Mouse (Mus musculus): ENCODE measurements at regions not wholly inside any gene's neighbourhood (a gene's known extent, or its start where the extent isn't known, plus 50 kb on each side); places are given as distances from the start of the nearest gene placed in this dataset.

DNA sequence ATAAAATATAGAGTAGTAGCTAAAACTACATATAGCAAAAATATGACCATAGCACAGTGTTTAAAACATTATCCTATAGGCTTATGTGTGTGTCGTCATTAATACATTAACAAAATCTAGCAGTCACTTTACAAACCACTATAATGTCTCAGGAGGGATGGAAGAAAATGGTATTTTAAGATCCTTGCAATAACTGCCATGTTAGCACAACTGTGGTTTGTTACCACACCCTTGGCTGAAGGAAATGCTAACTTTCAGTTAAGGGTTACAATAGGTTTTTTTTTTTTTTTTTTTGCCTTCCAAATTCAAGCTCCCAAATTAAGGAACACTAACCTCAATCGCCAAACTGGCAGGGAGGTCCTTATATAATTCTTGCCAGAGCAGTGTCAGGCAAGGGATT, 322.0 kb upstream of the Jarid2 start:
- no peak overlapping the region for H3K4me3 ChIP-seq (replicated peaks; ENCODE audit: control insufficient read depth, low read depth, low read length)
- no peak overlapping the region for H3K27ac ChIP-seq (ENCODE audit: control insufficient read depth, insufficient read depth, low read depth, low read length, poor library complexity)
- TF ChIP-seq CTCF (IDR thresholded peaks at IDR 0.05; ENCODE audit: control insufficient read depth, insufficient read depth, low read length) = no peak
- TF ChIP-seq POLR2A (IDR thresholded peaks at IDR 0.05; ENCODE audit: borderline replicate concordance, control insufficient read depth, low read depth, low read length) = no peak
- H3K4me1 ChIP-seq (ENCODE audit: control insufficient read depth, insufficient read depth, low read length) = peaks cover 11% of the 10 kb centered on the region; the same call in 1 of the 2 replicates
- WGBS = 16% methylated on average over 2 of the region's 2 CpGs

DNA sequence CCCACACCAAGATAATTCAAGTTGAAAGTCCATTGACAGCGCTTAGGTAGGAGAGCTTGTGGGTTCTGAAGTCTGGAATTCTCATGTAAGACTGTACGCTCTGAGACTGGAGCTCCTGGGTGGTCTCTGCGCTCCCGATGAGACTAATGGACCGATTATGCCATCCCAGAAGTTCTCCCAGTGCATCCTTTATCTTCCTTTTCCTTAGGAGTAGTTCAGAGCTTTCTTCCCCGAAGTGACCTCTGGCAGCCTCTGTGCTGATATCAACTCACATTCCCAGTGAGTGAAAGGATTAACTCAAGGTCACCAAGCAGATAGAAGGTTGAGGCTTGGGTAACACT, 320.7 kb upstream of the Jarid2 start:
- Histone ChIP-seq H3K27ac (ENCODE audit: control insufficient read depth, insufficient read depth, low read depth, low read length, poor library complexity) (no peak overlapping the region), H3K4me3 (replicated peaks; ENCODE audit: control insufficient read depth, low read depth, low read length) (no peak overlapping the region), H3K4me1 (ENCODE audit: control insufficient read depth, insufficient read depth, low read length) (peaks cover 13% of the 10 kb centered on the region)
- WGBS = 84% methylated on average over 6 of the region's 6 CpGs
- TF ChIP-seq POLR2A (IDR thresholded peaks at IDR 0.05; ENCODE audit: borderline replicate concordance, control insufficient read depth, low read depth, low read length) = no peak
- no peak for TF ChIP-seq CTCF (IDR thresholded peaks at IDR 0.05; ENCODE audit: control insufficient read depth, insufficient read depth, low read length)

DNA sequence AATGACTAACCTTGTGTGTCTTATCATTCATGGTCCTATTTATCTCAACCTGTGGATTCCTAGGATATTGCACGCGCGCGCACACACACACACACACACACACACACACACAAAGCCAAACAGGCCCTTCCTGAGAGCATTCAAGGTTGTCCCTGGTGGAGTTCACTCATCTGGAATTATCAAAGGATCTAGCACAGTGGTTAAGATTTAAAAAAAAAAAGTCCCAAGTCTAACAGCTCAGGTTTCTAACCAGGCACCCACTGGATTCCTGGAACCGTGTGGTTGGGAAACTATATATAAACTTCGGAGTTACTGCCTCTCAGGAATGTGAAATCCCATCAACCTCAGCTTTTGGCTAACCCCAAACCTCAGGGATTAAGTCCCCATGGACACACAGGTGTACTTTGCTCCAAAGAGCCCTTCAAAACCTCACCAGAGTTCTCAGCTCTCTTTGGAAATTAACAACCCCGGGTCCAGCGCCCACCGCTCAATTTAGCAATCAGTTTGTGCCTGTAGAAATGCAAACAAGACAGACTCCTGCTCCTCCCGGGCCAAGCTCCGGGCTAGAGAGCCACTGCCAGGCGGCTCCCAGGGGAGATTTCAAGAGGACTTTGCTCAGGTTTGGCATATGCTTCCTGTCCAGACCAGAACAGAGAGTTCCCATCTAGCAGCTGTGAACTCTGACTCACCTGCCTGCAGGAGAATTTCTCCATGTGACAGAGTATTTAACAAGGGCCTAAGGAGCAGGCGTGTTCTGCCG, 320.1 kb upstream of the Jarid2 start:
- no peak overlapping the region for H3K27ac ChIP-seq (ENCODE audit: control insufficient read depth, insufficient read depth, low read depth, low read length, poor library complexity)
- 75% methylated on average over 14 of the region's 14 CpGs for WGBS
- TF ChIP-seq CTCF (IDR thresholded peaks at IDR 0.05; ENCODE audit: control insufficient read depth, insufficient read depth, low read length) (no peak), POLR2A (IDR thresholded peaks at IDR 0.05; ENCODE audit: borderline replicate concordance, control insufficient read depth, low read depth, low read length) (no peak)
- H3K4me3 ChIP-seq (replicated peaks; ENCODE audit: control insufficient read depth, low read depth, low read length) = no peak overlapping the region
- H3K4me1 ChIP-seq (ENCODE audit: control insufficient read depth, insufficient read depth, low read length) = peaks cover 13% of the 10 kb centered on the region

DNA sequence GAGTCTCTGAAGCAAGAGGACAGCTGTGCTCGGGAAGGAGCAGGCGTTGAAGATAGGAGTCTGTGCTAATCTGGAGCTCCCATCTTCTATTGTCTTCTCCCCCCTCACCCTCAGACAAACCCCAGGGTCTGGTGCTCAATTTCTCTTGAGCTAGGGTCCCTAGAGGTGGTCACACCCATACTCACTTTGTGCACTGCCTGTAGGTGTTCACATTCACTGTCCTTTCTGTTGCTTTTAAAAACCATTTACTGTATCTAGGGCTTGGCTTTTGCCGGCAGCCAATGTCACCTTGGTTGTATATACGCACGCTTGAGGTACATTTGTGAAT, 319.6 kb upstream of the Jarid2 start:
- H3K27ac ChIP-seq (ENCODE audit: control insufficient read depth, insufficient read depth, low read depth, low read length, poor library complexity) = no peak overlapping the region
- WGBS = 81% methylated on average over 5 of the region's 5 CpGs

DNA sequence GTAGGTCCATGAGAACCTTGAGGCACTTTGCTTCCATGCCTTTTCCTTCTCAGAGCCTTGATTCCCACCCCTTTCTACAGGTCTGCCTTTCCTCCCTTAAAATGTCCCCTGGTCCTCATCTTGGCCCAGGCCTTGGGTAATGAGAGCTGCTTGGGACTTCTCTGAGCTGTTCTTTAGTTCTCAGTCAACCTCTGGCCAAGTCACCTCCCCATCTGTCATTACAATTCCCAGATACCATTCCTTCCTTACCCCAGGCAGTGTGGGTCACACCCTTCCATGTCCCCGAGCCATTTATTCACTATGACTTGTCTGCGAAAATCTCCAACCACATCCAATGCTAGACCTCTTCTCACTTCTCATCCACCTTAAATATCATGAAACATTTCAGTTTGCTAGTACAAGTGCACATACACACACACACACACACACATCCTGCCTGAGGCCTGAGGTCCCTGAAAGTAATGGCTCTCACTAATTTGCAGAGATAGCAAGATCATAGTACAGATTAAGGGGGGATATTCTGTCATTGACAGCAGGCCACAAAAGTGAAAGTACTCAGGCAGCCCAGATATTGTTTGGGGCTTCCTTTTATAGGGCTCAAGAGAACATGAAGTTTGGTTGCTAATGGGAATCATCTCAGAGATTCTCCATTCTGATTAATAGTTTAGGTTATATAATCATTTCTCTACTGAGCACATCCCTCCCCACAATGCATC, 317.3 kb upstream of the Jarid2 start:
- no peak overlapping the region for H3K4me3 ChIP-seq (replicated peaks; ENCODE audit: control insufficient read depth, low read depth, low read length)
- peaks cover 11% of the 10 kb centered on the region for H3K4me1 ChIP-seq (ENCODE audit: control insufficient read depth, insufficient read depth, low read length)
- H3K27ac ChIP-seq (ENCODE audit: control insufficient read depth, insufficient read depth, low read depth, low read length, poor library complexity) = no peak overlapping the region
- no peak for TF ChIP-seq CTCF (IDR thresholded peaks at IDR 0.05; ENCODE audit: control insufficient read depth, insufficient read depth, low read length)
- TF ChIP-seq POLR2A (IDR thresholded peaks at IDR 0.05; ENCODE audit: borderline replicate concordance, control insufficient read depth, low read depth, low read length) = no peak
- WGBS = 82% methylated on average over 2 of the region's 2 CpGs

More for the DNA sequence above, 319.6 kb upstream of the Jarid2 start:
- Histone ChIP-seq H3K4me1 (ENCODE audit: control insufficient read depth, insufficient read depth, low read length) (peaks cover 11% of the 10 kb centered on the region), H3K4me3 (replicated peaks; ENCODE audit: control insufficient read depth, low read depth, low read length) (no peak overlapping the region)
- no peak for TF ChIP-seq POLR2A (IDR thresholded peaks at IDR 0.05; ENCODE audit: borderline replicate concordance, control insufficient read depth, low read depth, low read length)
- TF ChIP-seq CTCF (IDR thresholded peaks at IDR 0.05; ENCODE audit: control insufficient read depth, insufficient read depth, low read length) = no peak

DNA sequence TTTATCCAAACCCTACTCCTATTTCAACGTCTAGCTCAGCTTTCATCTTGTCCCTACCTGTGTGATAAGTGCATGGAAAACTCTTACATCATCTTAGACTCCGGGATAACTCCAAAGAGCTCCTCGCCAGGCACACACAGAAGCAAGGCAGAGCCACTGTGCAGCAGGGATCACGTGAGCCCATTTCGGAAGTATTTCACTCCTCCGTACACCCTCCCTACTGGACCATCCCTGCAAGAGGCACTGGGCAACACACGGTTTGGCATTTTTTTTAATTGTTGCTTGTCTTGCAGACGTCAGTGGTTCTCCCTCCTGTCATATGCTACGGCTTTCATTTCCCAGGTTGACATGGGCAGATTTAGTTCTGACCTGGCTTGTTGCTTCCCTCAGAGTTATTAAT, 316.0 kb upstream of the Jarid2 start:
- no peak overlapping the region for H3K4me3 ChIP-seq (replicated peaks; ENCODE audit: control insufficient read depth, low read depth, low read length)
- peaks cover 12% of the 10 kb centered on the region for H3K4me1 ChIP-seq (ENCODE audit: control insufficient read depth, insufficient read depth, low read length)
- H3K27ac ChIP-seq (ENCODE audit: control insufficient read depth, insufficient read depth, low read depth, low read length, poor library complexity) = no peak overlapping the region
- WGBS = 81% methylated on average over 9 of the region's 9 CpGs
- TF ChIP-seq CTCF (IDR thresholded peaks at IDR 0.05; ENCODE audit: control insufficient read depth, insufficient read depth, low read length) (no peak), POLR2A (IDR thresholded peaks at IDR 0.05; ENCODE audit: borderline replicate concordance, control insufficient read depth, low read depth, low read length) (no peak)

DNA sequence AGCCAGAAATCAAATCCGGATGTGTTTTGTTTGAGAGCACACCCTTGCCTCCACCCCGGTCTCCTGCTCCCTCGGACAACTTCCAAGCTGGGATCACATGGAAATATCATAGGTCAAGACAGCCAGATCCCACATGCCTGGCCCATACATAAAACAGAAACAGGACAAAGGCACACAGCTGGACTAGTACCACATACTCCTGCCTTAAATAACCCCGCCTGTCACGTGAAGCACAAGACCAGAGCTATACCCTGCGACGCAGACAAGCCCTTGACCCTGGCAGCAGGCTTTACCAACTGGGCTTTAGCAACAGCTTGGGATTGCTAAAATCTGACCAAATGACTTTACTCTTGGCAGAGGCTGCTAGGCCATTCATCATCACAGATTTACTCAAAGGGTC, 313.3 kb upstream of the Jarid2 start:
- Histone ChIP-seq H3K27ac (ENCODE audit: control insufficient read depth, insufficient read depth, low read depth, low read length, poor library complexity) (no peak overlapping the region), H3K4me3 (replicated peaks; ENCODE audit: control insufficient read depth, low read depth, low read length) (no peak overlapping the region), H3K4me1 (ENCODE audit: control insufficient read depth, insufficient read depth, low read length) (peaks cover 16% of the 10 kb centered on the region)
- 73% methylated on average over 7 of the region's 7 CpGs for WGBS
- TF ChIP-seq CTCF (IDR thresholded peaks at IDR 0.05; ENCODE audit: control insufficient read depth, insufficient read depth, low read length) (no peak), POLR2A (IDR thresholded peaks at IDR 0.05; ENCODE audit: borderline replicate concordance, control insufficient read depth, low read depth, low read length) (no peak)

DNA sequence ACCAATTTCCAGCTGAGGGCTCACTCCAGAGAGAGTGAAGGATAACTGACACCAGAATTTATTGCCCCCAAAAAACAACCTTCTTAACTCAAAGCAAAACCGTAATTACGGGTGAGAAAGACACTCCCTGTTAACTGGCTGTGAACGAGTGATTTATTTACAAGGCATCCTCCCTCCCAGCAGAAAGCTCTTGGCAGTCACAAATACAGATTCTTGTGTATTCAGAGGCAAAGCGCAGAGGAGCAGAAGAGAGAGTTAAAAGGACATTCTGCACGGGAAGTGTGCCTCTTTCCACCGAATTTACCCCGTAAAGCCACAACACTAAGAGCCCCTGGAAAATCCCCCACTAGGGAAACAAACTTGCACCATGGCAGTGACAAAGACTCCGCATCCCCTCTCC, 312.3 kb upstream of the Jarid2 start:
- Histone ChIP-seq H3K27ac (ENCODE audit: control insufficient read depth, insufficient read depth, low read depth, low read length, poor library complexity) (no peak overlapping the region), H3K4me3 (replicated peaks; ENCODE audit: control insufficient read depth, low read depth, low read length) (no peak overlapping the region), H3K4me1 (ENCODE audit: control insufficient read depth, insufficient read depth, low read length) (peaks cover 13% of the 10 kb centered on the region)
- no peak for TF ChIP-seq POLR2A (IDR thresholded peaks at IDR 0.05; ENCODE audit: borderline replicate concordance, control insufficient read depth, low read depth, low read length)
- TF ChIP-seq CTCF (IDR thresholded peaks at IDR 0.05; ENCODE audit: control insufficient read depth, insufficient read depth, low read length) = no peak
- 12% methylated on average over 8 of the region's 8 CpGs for WGBS

All from bone marrow, adult 2 months (tissue).